Mouse (Mus musculus): ENCODE data around the gene Gm16513.
"Not testable (repeated sequence)": the region's sequence is repeated elsewhere in the genome, so short reads cannot be mapped to it uniquely, and the experiment has no call there.

Gm16513 gene

GRCm38 (mm10) chr5:95182324-95182723 is at the start of gene Gm16513:
Gene Gm16513, plus strand, starts transcription at chr5:95182624.
- not testable (repeated sequence) for DNase-seq (ENCODE audit: low spot score in 2 of 2)

Measured in right cerebral cortex, adult 2 months (tissue).